Mouse (Mus musculus): Measurements from ENCODE around the gene Thsd4. TPM values are rescaled to one million over a fixed set of nuclear protein-coding genes. Genes with fewer than 3 reads are reported as not detected.

The Thsd4 gene
- polyA plus RNA-seq, 1 experiment from 2014 or later: 11.4 TPM

DNA sequence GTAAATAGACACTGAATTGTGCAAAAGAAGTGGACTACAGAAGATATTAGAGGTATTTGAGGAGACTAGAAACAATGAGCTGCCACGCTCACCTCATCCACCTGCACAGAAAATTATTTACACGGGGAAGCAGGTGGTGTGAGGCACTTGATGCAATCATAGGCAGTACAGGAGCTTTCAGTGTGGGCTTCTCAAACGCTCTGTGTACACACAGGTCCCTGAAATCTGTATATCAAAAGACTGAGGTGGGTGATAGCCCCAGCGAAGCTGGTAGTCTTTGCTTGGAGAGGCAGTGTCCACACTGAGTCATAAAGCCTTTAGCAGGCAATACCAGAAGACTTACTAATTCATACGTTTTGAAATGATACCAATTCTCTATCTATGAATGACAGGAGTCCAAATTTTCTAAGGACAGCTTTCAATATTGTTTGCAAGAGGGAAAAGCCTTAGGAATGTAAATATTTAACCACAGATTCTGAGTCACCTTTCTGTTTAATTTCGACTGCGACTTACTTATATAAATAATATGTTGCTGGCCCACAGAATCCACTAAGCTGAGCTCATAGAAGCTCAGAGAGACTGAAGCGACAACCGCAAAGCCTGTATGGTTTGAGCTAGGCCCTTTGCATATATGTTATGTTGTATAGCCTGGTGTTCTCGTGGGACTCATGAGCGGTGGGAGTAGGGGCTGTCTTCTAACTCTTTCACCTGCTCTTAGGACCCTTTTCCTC, 369.8 kb downstream of the Thsd4 start:
- H3K4me1 ChIP-seq (replicated peaks; ENCODE audit: control insufficient read depth, insufficient read depth, low read length): no peaks in the 10 kb centered on the region
- H3K9me3 ChIP-seq (ENCODE audit: control insufficient read depth): no peaks in the 10 kb centered on the region
- no peak overlapping the region for H3K4me2 ChIP-seq (replicated peaks; ENCODE audit: low read depth)
- H3K4me3 ChIP-seq (ENCODE audit: low read depth, low read length): no peak overlapping the region
- H3K27ac ChIP-seq (ENCODE audit: low read depth, low read length): no peak overlapping the region
- H3K36me3 ChIP-seq (ENCODE audit: control insufficient read depth, insufficient read depth): no peaks in the 10 kb centered on the region
- H3K9ac ChIP-seq (ENCODE audit: low read depth, low read length): no peak overlapping the region
- ATAC-seq: no peak
- no peaks in the 10 kb centered on the region for H3K27me3 ChIP-seq (replicated peaks; ENCODE audit: control insufficient read depth, insufficient read depth, low read length)
- 50% methylated on average over 11 of the region's 11 CpGs for WGBS
- no peak for TF ChIP-seq CTCF (IDR thresholded peaks at IDR 0.05; ENCODE audit: low read depth)

- Histone ChIP-seq H3K4me2 (replicated peaks; ENCODE audit: low read depth) (no peak overlapping the region), H3K9me3 (ENCODE audit: control insufficient read depth) (no peaks in the 10 kb centered on the region), H3K4me1 (replicated peaks; ENCODE audit: control insufficient read depth, insufficient read depth, low read length) (no peaks in the 10 kb centered on the region), H3K9ac (ENCODE audit: low read depth, low read length) (no peak overlapping the region), H3K27me3 (replicated peaks; ENCODE audit: control insufficient read depth, insufficient read depth, low read length) (no peaks in the 10 kb centered on the region), H3K27ac (ENCODE audit: low read depth, low read length) (no peak overlapping the region), H3K36me3 (ENCODE audit: control insufficient read depth, insufficient read depth) (no peaks in the 10 kb centered on the region), H3K4me3 (ENCODE audit: low read depth, low read length) (no peak overlapping the region)
- no peak for TF ChIP-seq CTCF (IDR thresholded peaks at IDR 0.05; ENCODE audit: low read depth)
- no peak for ATAC-seq
- 85% methylated on average over 1 of the region's 1 CpGs for WGBS
These were observed 371.3 kb downstream of the Thsd4 start for GRCm38 (mm10) chr9:60150511-60150910.

DNA sequence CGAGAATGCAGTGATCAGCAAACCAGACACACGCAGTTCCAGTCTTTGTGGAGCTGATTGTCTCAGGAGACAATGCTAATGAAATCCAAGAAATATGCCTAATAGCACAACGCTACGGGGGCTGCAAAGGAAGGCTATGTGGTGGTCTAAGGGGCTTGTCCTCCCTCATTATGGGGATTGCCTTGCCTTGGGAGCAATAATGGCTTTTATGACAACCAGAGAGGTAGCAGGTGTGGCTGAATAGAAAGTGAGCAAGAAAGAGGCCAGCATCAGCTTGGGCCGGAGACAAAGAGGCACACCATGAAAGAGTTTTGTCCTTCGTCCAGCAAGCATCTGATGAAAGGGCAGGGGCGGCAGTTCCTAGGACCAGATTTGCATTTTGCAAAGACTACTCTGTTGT, 372.9 kb downstream of the Thsd4 start:
- 89% methylated on average over 7 of the region's 7 CpGs for WGBS
- H3K36me3 ChIP-seq (ENCODE audit: control insufficient read depth, insufficient read depth): no peaks in the 10 kb centered on the region
- H3K4me3 ChIP-seq (ENCODE audit: low read depth, low read length): no peak overlapping the region

DNA sequence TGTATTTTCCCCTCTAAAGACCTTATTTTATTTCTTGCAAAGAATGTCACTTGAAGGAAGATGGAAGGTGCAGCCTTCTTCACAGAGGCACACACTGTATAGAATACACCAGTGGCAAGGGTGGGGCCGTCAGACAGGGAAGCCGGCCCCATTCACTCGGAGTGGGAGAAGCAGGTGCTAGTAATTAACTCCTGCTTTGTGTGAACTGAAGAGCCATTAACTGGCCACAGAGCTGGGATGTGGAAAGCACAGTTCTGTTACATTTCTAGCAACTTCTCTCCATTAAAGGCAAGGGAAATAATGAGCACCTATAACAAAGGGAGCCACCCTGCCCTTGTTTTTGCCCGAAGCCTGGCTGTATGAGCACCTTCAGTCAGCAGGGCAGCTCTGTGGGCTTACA, 374.4 kb downstream of the Thsd4 start:
- TF ChIP-seq CTCF (IDR thresholded peaks at IDR 0.05; ENCODE audit: low read depth): no peak
- Histone ChIP-seq H3K4me3 (ENCODE audit: low read depth, low read length) (no peak overlapping the region), H3K9ac (ENCODE audit: low read depth, low read length) (no peak overlapping the region), H3K36me3 (ENCODE audit: control insufficient read depth, insufficient read depth) (no peaks in the 10 kb centered on the region), H3K27me3 (replicated peaks; ENCODE audit: control insufficient read depth, insufficient read depth, low read length) (no peaks in the 10 kb centered on the region), H3K27ac (ENCODE audit: low read depth, low read length) (no peak overlapping the region), H3K4me2 (replicated peaks; ENCODE audit: low read depth) (no peak overlapping the region), H3K4me1 (replicated peaks; ENCODE audit: control insufficient read depth, insufficient read depth, low read length) (no peaks in the 10 kb centered on the region), H3K9me3 (ENCODE audit: control insufficient read depth) (no peaks in the 10 kb centered on the region)
- WGBS: 61% methylated on average over 4 of the region's 4 CpGs
- ATAC-seq: no peak

More for the DNA sequence above, 372.9 kb downstream of the Thsd4 start:
- no peak for ATAC-seq
- Histone ChIP-seq H3K4me1 (replicated peaks; ENCODE audit: control insufficient read depth, insufficient read depth, low read length) (no peaks in the 10 kb centered on the region), H3K9ac (ENCODE audit: low read depth, low read length) (no peak overlapping the region), H3K27me3 (replicated peaks; ENCODE audit: control insufficient read depth, insufficient read depth, low read length) (no peaks in the 10 kb centered on the region), H3K9me3 (ENCODE audit: control insufficient read depth) (no peaks in the 10 kb centered on the region), H3K27ac (ENCODE audit: low read depth, low read length) (no peak overlapping the region), H3K4me2 (replicated peaks; ENCODE audit: low read depth) (no peak overlapping the region)
- no peak for TF ChIP-seq CTCF (IDR thresholded peaks at IDR 0.05; ENCODE audit: low read depth)

DNA sequence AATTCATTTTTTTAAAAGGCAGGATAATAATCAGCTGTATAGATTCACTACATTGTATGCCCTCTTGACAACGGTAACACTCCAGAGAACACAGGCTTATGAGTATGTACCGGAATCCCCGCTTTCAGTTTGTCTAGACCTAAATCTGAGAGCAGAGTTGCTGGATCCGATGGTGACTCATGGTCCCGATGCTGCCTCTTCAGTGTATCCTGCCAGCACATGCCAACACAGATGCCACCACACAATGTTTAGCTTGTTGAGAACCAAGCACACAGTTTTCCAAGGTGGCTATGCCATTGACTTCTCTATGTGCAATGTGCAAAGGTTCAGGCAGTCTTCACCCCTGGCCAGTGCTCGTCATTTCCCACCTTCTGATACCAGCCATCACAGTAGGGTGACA, 378.0 kb downstream of the Thsd4 start:
- H3K4me3 ChIP-seq (ENCODE audit: low read depth, low read length): no peak overlapping the region
- H3K27me3 ChIP-seq (replicated peaks; ENCODE audit: control insufficient read depth, insufficient read depth, low read length): no peaks in the 10 kb centered on the region
- no peak for TF ChIP-seq CTCF (IDR thresholded peaks at IDR 0.05; ENCODE audit: low read depth)
- ATAC-seq: no peak
- H3K4me2 ChIP-seq (replicated peaks; ENCODE audit: low read depth): no peak overlapping the region
- no peaks in the 10 kb centered on the region for H3K4me1 ChIP-seq (replicated peaks; ENCODE audit: control insufficient read depth, insufficient read depth, low read length)
- no peak overlapping the region for H3K9ac ChIP-seq (ENCODE audit: low read depth, low read length)
- no peaks in the 10 kb centered on the region for H3K9me3 ChIP-seq (ENCODE audit: control insufficient read depth)
- no peaks in the 10 kb centered on the region for H3K36me3 ChIP-seq (ENCODE audit: control insufficient read depth, insufficient read depth)
- H3K27ac ChIP-seq (ENCODE audit: low read depth, low read length): no peak overlapping the region
- 97% methylated on average over 6 of the region's 6 CpGs for WGBS

- Histone ChIP-seq H3K9me3 (ENCODE audit: control insufficient read depth) (no peaks in the 10 kb centered on the region), H3K9ac (ENCODE audit: low read depth, low read length) (no peak overlapping the region), H3K4me2 (replicated peaks; ENCODE audit: low read depth) (no peak overlapping the region), H3K36me3 (ENCODE audit: control insufficient read depth, insufficient read depth) (no peaks in the 10 kb centered on the region), H3K27me3 (replicated peaks; ENCODE audit: control insufficient read depth, insufficient read depth, low read length) (no peaks in the 10 kb centered on the region), H3K27ac (ENCODE audit: low read depth, low read length) (no peak overlapping the region), H3K4me1 (replicated peaks; ENCODE audit: control insufficient read depth, insufficient read depth, low read length) (no peaks in the 10 kb centered on the region), H3K4me3 (ENCODE audit: low read depth, low read length) (no peak overlapping the region)
- no peak for ATAC-seq
- TF ChIP-seq CTCF (IDR thresholded peaks at IDR 0.05; ENCODE audit: low read depth): no peak
- WGBS: 68% methylated on average over 7 of the region's 7 CpGs
These were observed 380.7 kb downstream of the Thsd4 start for GRCm38 (mm10) chr9:60141081-60141514.
